Mouse (Mus musculus) ZHBTc4 (cell line): ENCODE measurements at regions not wholly inside any gene's neighbourhood (a gene's known extent, or its start where the extent isn't known, plus 50 kb on each side); places are given as distances from the start of the nearest gene placed in this dataset.
"Not testable (repeated sequence)": the region's sequence is repeated elsewhere in the genome, so short reads cannot be mapped to it uniquely, and the experiment has no call there.

ENCODE experiments used
- DNase-seq: peaks from one replicate; pipeline ENCODE4 v3.0.0-alpha.2; 2011; ENCODE audit warnings: low read depth, low spot score

GRCm38 (mm10) chr14:8867641-8868040 lies 201.6 kb upstream of the 4930452B06Rik start:
- no peak for DNase-seq

GRCm38 (mm10) chr14:8851572-8851971 lies 185.5 kb upstream of the 4930452B06Rik start:
- DNase-seq = no peak

- DNase-seq = peak; percentile 76
Measured at GRCm38 (mm10) chr14:8850208-8850607, 184.2 kb upstream of the 4930452B06Rik start.

- no peak for DNase-seq
Measured at GRCm38 (mm10) chr14:8833516-8833915, 167.5 kb upstream of the 4930452B06Rik start.

GRCm38 (mm10) chr14:8800217-8800616 lies 134.2 kb upstream of the 4930452B06Rik start:
- not testable (repeated sequence) for DNase-seq

- no peak for DNase-seq
Measured at GRCm38 (mm10) chr14:8789348-8789747, 123.3 kb upstream of the 4930452B06Rik start.

GRCm38 (mm10) chr14:8760541-8760940 lies 94.5 kb upstream of the 4930452B06Rik start:
- DNase-seq = no peak

- peak; percentile 9 for DNase-seq
Measured at GRCm38 (mm10) chr14:8736831-8737230, 70.8 kb upstream of the 4930452B06Rik start.

GRCm38 (mm10) chr14:8733261-8733660 lies 67.2 kb upstream of the 4930452B06Rik start:
- DNase-seq = no peak

GRCm38 (mm10) chr14:8727364-8727763 lies 61.3 kb upstream of the 4930452B06Rik start:
- no peak for DNase-seq
